ENCODE assay signal across 8 mouse cellular contexts in genomic region chr1:136325933-136326332, GRCm38 (mm10). TPM values are rescaled to one million over a fixed set of nuclear protein-coding genes. Genes with fewer than 3 reads are reported as not detected.
DNase-seq lines count a peak whose midpoint lies in the region; ATAC-seq and TF ChIP-seq lines count a peak whose summit lies in the region.

No protein-coding gene starts in this region.

- peak; percentile 29 for DNase-seq in adrenal gland, adult 8-10 months
- DNase-seq in adrenal gland, postnatal 4 days (ENCODE audit: low spot score in 2 of 2) = no peak
- no peak for DNase-seq in testis, postnatal 10 days (ENCODE audit: low spot score)
- DNase-seq in layer of hippocampus, postnatal 25 days (ENCODE audit: extremely low spot score in 1 of 2, low spot score in 1 of 2) = no peak
- DNase-seq in gastrocnemius, postnatal 25 days = no peak

- no peak overlapping the region for H3K4me3 ChIP-seq in testis, adult 2 months (ENCODE audit: control insufficient read depth, low read depth, low read length)
- no peak overlapping the region for H3K4me3 ChIP-seq in hindbrain, embryonic 15.5 days
- no peak overlapping the region for H3K4me3 ChIP-seq in midbrain, embryonic 13.5 days (replicated peaks)

- peak overlapping the region; percentile 14; the same call in 1 of the 2 replicates for H3K27ac ChIP-seq in testis, adult 2 months (ENCODE audit: control insufficient read depth, insufficient read depth, low read depth, low read length)
- H3K27ac ChIP-seq in hindbrain, embryonic 15.5 days (replicated peaks) = peak overlapping the region; percentile 41; the same call in 1 of the 2 replicates
- peak overlapping the region; percentile 47 for H3K27ac ChIP-seq in midbrain, embryonic 13.5 days

- no peak overlapping the region for H3K9ac ChIP-seq in hindbrain, embryonic 15.5 days
- H3K9ac ChIP-seq in midbrain, embryonic 13.5 days (replicated peaks) = no peak overlapping the region

- no peaks in the 10 kb centered on the region for H3K9me3 ChIP-seq in hindbrain, embryonic 15.5 days
- no peaks in the 10 kb centered on the region for H3K9me3 ChIP-seq in midbrain, embryonic 13.5 days

- no peak for ATAC-seq in hindbrain, embryonic 15.5 days (ENCODE audit: low FRiP score, low read depth)
- ATAC-seq in midbrain, embryonic 13.5 days = 0 out of 2 replicates have a peak, but pooled peaks have one; percentile 34

- no peak overlapping the region for H3K4me2 ChIP-seq in hindbrain, embryonic 15.5 days
- no peak overlapping the region for H3K4me2 ChIP-seq in midbrain, embryonic 13.5 days (replicated peaks)

- H3K4me1 ChIP-seq in testis, adult 2 months (ENCODE audit: control insufficient read depth, insufficient read depth, low read length) = no peaks in the 10 kb centered on the region
- H3K4me1 ChIP-seq in hindbrain, embryonic 15.5 days (replicated peaks) = peaks cover 15% of the 10 kb centered on the region
- peaks cover 17% of the 10 kb centered on the region for H3K4me1 ChIP-seq in midbrain, embryonic 13.5 days (replicated peaks)

- no peak for TF ChIP-seq CTCF in testis, adult 2 months (IDR thresholded peaks at IDR 0.05; ENCODE audit: control insufficient read depth, insufficient read depth, insufficient replicate concordance, low read depth, low read length)

- WGBS in hindbrain, embryonic 15.5 days = 28% methylated on average over 4 of the region's 4 CpGs
- WGBS in midbrain, embryonic 13.5 days = 58% methylated on average over 4 of the region's 4 CpGs

- no peaks in the 10 kb centered on the region for H3K27me3 ChIP-seq in testis, adult 2 months (ENCODE audit: control insufficient read depth, insufficient read depth, low read length)
- no peaks in the 10 kb centered on the region for H3K27me3 ChIP-seq in hindbrain, embryonic 15.5 days
- H3K27me3 ChIP-seq in midbrain, embryonic 13.5 days = no peaks in the 10 kb centered on the region

- TF ChIP-seq POLR2A in testis, adult 2 months (IDR thresholded peaks at IDR 0.05; ENCODE audit: control insufficient read depth, low read depth, low read length) = no peak

- no peaks in the 10 kb centered on the region; the same call in 1 of the 2 replicates for H3K36me3 ChIP-seq in testis, adult 2 months (ENCODE audit: control insufficient read depth, insufficient read depth, low read length)
- H3K36me3 ChIP-seq in hindbrain, embryonic 15.5 days = peaks cover 16% of the 10 kb centered on the region
- H3K36me3 ChIP-seq in midbrain, embryonic 13.5 days = peaks cover 20% of the 10 kb centered on the region

RNA-seq across cellular contexts. Expression of gene Camsap2, which starts 20.0 kb away (rescaled TPM):
- total RNA-seq in adrenal gland, adult 8-10 months (2022) = 10 to 100 TPM; 31.6 to 46.8 (median 39.7) TPM
- total RNA-seq in adrenal gland, postnatal 4 days (2021) = 10 to 100 TPM; 49.6 to 52.4 TPM
- 10.4 and 11.8 TPM in 2 replicates for polyA plus RNA-seq in testis, adult 2 months (2012; rRNA removed)
- 26.7 and 28.9 TPM in 2 replicates for polyA plus RNA-seq in hindbrain, embryonic 15.5 days (2015; fragmentation: Nextera tagmentation; extraction: Ambion mirVana)
- 28.1 and 29.1 TPM in 2 replicates for polyA plus RNA-seq in midbrain, embryonic 13.5 days (2015; fragmentation: Nextera tagmentation; extraction: Ambion mirVana)
- 100 to 1,000 TPM; 132 to 142 TPM for total RNA-seq in layer of hippocampus, postnatal 25 days (2021)
- total RNA-seq in gastrocnemius, postnatal 25 days (2021) = 10 to 100 TPM; 10.9 to 11.5 TPM
